Mouse (Mus musculus): ENCODE data around the gene Rassf2. TPM values are rescaled to one million over a fixed set of nuclear protein-coding genes. Genes with fewer than 3 reads are reported as not detected.

The Rassf2 gene
- polyA plus RNA-seq, 1 experiment: 11.9 TPM

DNA sequence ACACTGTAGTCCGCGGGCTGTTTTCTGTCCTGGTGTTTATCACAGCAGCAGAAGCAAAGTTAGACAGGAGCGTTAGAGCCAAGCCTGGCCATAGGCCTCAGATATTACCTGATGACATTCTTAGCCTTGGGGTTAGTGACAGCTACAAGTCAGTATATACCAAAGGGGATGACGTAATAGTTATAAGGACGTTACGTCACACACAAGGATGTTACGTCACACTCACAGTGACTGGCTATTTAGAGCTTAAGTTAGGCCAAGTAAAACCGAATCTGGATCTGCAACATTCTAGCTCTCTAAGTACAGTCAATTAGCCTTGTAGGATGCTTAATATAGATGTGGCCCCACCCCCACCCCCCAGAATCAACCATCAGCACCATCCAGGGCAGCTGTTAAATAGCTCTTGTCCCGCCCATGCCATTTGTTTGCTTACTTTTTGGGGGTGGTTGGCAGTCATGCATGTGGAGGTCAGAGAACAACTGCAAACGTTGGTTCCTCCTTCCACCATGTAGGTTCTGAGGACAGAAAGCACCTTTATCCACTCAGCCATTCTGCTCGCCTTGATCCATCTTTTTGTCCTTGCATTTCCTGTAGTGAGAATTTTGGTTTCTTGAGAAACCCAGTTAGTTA is 18.2 kb upstream of the Rassf2 start:
- Histone ChIP-seq H3K4me3 (ENCODE audit: low read depth, low read length) (no peak overlapping the region), H3K27me3 (ENCODE audit: control insufficient read depth, insufficient read depth, low read length) (no peaks in the 10 kb centered on the region), H3K4me1 (ENCODE audit: control insufficient read depth, insufficient read depth, insufficient read length, low read length) (peaks cover 10% of the 10 kb centered on the region; the same call in 1 of the 2 replicates), H3K36me3 (ENCODE audit: control insufficient read depth, insufficient read depth, low read length) (no peaks in the 10 kb centered on the region), H3K27ac (ENCODE audit: insufficient read depth, low read depth, low read length) (no peak overlapping the region)
- TF ChIP-seq POLR2A (IDR thresholded peaks at IDR 0.05; ENCODE audit: low read depth, low read length) (no peak), CTCF (IDR thresholded peaks at IDR 0.05; ENCODE audit: extremely low read depth, insufficient read length, insufficient replicate concordance, low read depth, low read length) (no peak)
- 63% methylated on average over 11 of the region's 11 CpGs for WGBS

DNA sequence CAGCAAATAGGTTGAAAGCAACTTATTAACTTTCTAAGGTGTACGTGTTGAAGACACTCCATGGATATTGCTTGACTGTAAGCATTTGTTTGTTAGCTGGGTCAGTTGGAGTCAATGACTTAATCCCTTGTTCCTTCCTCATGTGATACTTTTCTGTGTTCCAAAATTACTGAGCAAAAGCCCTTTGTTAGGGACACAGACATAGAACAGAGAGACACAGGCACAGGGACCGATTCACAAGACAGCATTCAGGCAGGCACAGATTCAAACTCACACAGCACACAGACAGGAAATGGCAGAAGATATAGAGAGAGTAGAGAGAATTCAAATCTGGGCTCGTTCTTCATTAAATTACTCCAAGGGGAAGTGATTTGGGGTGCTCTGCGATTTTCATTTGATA is 17.3 kb upstream of the Rassf2 start:
- H3K36me3 ChIP-seq (ENCODE audit: control insufficient read depth, insufficient read depth, low read length): no peaks in the 10 kb centered on the region
- WGBS: 81% methylated on average over 4 of the region's 4 CpGs
- TF ChIP-seq POLR2A (IDR thresholded peaks at IDR 0.05; ENCODE audit: low read depth, low read length) (no peak), CTCF (IDR thresholded peaks at IDR 0.05; ENCODE audit: extremely low read depth, insufficient read length, insufficient replicate concordance, low read depth, low read length) (no peak)
- H3K27ac ChIP-seq (ENCODE audit: insufficient read depth, low read depth, low read length): no peak overlapping the region
- peaks cover 10% of the 10 kb centered on the region; the same call in 1 of the 2 replicates for H3K4me1 ChIP-seq (ENCODE audit: control insufficient read depth, insufficient read depth, insufficient read length, low read length)
- H3K27me3 ChIP-seq (ENCODE audit: control insufficient read depth, insufficient read depth, low read length): no peaks in the 10 kb centered on the region
- H3K4me3 ChIP-seq (ENCODE audit: low read depth, low read length): no peak overlapping the region

- no peaks in the 10 kb centered on the region for H3K36me3 ChIP-seq (ENCODE audit: control insufficient read depth, insufficient read depth, low read length)
- H3K27me3 ChIP-seq (ENCODE audit: control insufficient read depth, insufficient read depth, low read length): no peaks in the 10 kb centered on the region
- H3K4me3 ChIP-seq (ENCODE audit: low read depth, low read length): no peak overlapping the region
- 96% methylated on average over 4 of the region's 4 CpGs for WGBS
- peaks cover 8% of the 10 kb centered on the region; the same call in 1 of the 2 replicates for H3K4me1 ChIP-seq (ENCODE audit: control insufficient read depth, insufficient read depth, insufficient read length, low read length)
- no peak overlapping the region for H3K27ac ChIP-seq (ENCODE audit: insufficient read depth, low read depth, low read length)
- TF ChIP-seq CTCF (IDR thresholded peaks at IDR 0.05; ENCODE audit: extremely low read depth, insufficient read length, insufficient replicate concordance, low read depth, low read length) (no peak), POLR2A (IDR thresholded peaks at IDR 0.05; ENCODE audit: low read depth, low read length) (no peak)
Measured at GRCm38 (mm10) chr2:132046659-132047058, 16.6 kb upstream of the Rassf2 start.

GRCm38 (mm10) chr2:132044320-132045274 is 14.5 kb upstream of the Rassf2 start:
- no peak overlapping the region for H3K27ac ChIP-seq (ENCODE audit: insufficient read depth, low read depth, low read length)

GRCm38 (mm10) chr2:132043101-132043621 is 13.1 kb upstream of the Rassf2 start:
- 31% methylated on average over 13 of the region's 13 CpGs for WGBS
- H3K4me3 ChIP-seq (ENCODE audit: low read depth, low read length): no peak overlapping the region
- H3K27me3 ChIP-seq (ENCODE audit: control insufficient read depth, insufficient read depth, low read length): no peaks in the 10 kb centered on the region
- no peak for TF ChIP-seq POLR2A (IDR thresholded peaks at IDR 0.05; ENCODE audit: low read depth, low read length)
- no peak for TF ChIP-seq CTCF (IDR thresholded peaks at IDR 0.05; ENCODE audit: extremely low read depth, insufficient read length, insufficient replicate concordance, low read depth, low read length)
- H3K27ac ChIP-seq (ENCODE audit: insufficient read depth, low read depth, low read length): no peak overlapping the region
- peaks cover 9% of the 10 kb centered on the region; the same call in 1 of the 2 replicates for H3K4me1 ChIP-seq (ENCODE audit: control insufficient read depth, insufficient read depth, insufficient read length, low read length)
- H3K36me3 ChIP-seq (ENCODE audit: control insufficient read depth, insufficient read depth, low read length): no peaks in the 10 kb centered on the region

More at GRCm38 (mm10) chr2:132044320-132045274, 14.5 kb upstream of the Rassf2 start:
- WGBS: 87% methylated on average over 15 of the region's 15 CpGs
- Histone ChIP-seq H3K36me3 (ENCODE audit: control insufficient read depth, insufficient read depth, low read length) (no peaks in the 10 kb centered on the region), H3K4me3 (ENCODE audit: low read depth, low read length) (no peak overlapping the region), H3K27me3 (ENCODE audit: control insufficient read depth, insufficient read depth, low read length) (no peaks in the 10 kb centered on the region), H3K4me1 (ENCODE audit: control insufficient read depth, insufficient read depth, insufficient read length, low read length) (peaks cover 11% of the 10 kb centered on the region; the same call in 1 of the 2 replicates)
- no peak for TF ChIP-seq CTCF (IDR thresholded peaks at IDR 0.05; ENCODE audit: extremely low read depth, insufficient read length, insufficient replicate concordance, low read depth, low read length)

- whole genome bisulfite sequencing: 23% methylated on average over 7 of the region's 7 CpGs
- Histone ChIP-seq H3K27ac (ENCODE audit: insufficient read depth, low read depth, low read length) (no peak overlapping the region), H3K36me3 (ENCODE audit: control insufficient read depth, insufficient read depth, low read length) (no peaks in the 10 kb centered on the region), H3K4me3 (ENCODE audit: low read depth, low read length) (no peak overlapping the region), H3K4me1 (ENCODE audit: control insufficient read depth, insufficient read depth, insufficient read length, low read length) (peaks cover 11% of the 10 kb centered on the region; the same call in 1 of the 2 replicates), H3K27me3 (ENCODE audit: control insufficient read depth, insufficient read depth, low read length) (no peaks in the 10 kb centered on the region)
- TF ChIP-seq CTCF (IDR thresholded peaks at IDR 0.05; ENCODE audit: extremely low read depth, insufficient read length, insufficient replicate concordance, low read depth, low read length) (no peak), POLR2A (IDR thresholded peaks at IDR 0.05; ENCODE audit: low read depth, low read length) (no peak)
Measured at GRCm38 (mm10) chr2:132039894-132040293, 9.8 kb upstream of the Rassf2 start.

- H3K27me3 ChIP-seq (ENCODE audit: control insufficient read depth, insufficient read depth, low read length): no peaks in the 10 kb centered on the region
- no peak overlapping the region for H3K27ac ChIP-seq (ENCODE audit: insufficient read depth, low read depth, low read length)
Measured at GRCm38 (mm10) chr2:132036326-132036725, 6.3 kb upstream of the Rassf2 start.

More at GRCm38 (mm10) chr2:132036326-132036725, 6.3 kb upstream of the Rassf2 start:
- no peak overlapping the region for H3K4me3 ChIP-seq (ENCODE audit: low read depth, low read length)
- TF ChIP-seq CTCF (IDR thresholded peaks at IDR 0.05; ENCODE audit: extremely low read depth, insufficient read length, insufficient replicate concordance, low read depth, low read length): no peak
- TF ChIP-seq POLR2A (IDR thresholded peaks at IDR 0.05; ENCODE audit: low read depth, low read length): no peak
- no peaks in the 10 kb centered on the region for H3K36me3 ChIP-seq (ENCODE audit: control insufficient read depth, insufficient read depth, low read length)
- 81% methylated on average over 5 of the region's 5 CpGs for WGBS
- H3K4me1 ChIP-seq (ENCODE audit: control insufficient read depth, insufficient read depth, insufficient read length, low read length): peaks cover 11% of the 10 kb centered on the region; the same call in 1 of the 2 replicates
